Mouse (Mus musculus) lung, postnatal 4 days (tissue): ENCODE data around the gene Galk1.

Experiments used
- DNase-seq, 2 experiments: peaks; one replicate each; pipeline ENCODE4 v3.0.0; 2021

The Galk1 gene

GRCm38 (mm10) chr11:116012262-116012947, at the start of gene Galk1:
Galk1 (minus strand) TSS chr11:116012719.
- peak; percentile 93 to 97 for DNase-seq

GRCm38 (mm10) chr11:116061641-116062415, 49.3 kb upstream of the Galk1 start:
- DNase-seq: no peak

DNA sequence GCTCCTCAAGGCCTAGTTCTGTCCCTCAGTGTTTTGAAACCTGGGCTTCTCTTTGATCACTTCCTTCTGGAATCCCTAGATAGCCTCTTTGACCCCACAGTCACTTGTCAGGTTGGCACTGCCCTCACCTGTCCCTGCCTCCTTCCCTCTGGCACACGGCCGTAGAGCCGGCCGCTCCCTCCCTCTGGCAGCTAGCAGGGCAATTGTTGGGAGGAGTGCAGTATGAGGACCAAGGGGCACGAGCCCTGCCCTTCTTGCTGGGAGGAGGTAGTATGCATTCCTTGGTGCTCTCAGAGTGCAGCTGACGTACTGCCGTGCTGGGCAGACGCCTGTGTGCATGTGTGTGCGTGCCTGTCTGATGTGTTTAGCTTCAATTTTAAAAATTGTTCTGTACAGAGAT, 48.1 kb upstream of the Galk1 start:
- DNase-seq: peak; percentile 72 to 89

DNA sequence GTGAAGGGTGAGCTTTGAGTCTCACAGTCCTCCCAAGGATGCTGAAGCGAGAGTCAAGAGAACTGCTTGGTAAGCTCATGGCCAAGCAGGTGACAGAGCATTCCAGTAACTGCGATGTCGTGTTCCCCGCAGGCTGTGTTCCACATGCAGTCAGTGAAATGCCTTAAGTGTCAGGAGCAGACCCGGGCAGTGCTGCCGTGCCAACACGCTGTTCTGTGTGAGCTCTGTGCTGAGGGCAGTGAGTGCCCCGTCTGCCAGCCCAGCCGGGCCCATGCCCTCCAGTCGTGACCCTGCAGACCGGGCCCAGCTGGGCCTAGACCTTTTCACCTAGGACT, 47.1 kb upstream of the Galk1 start:
- DNase-seq: no peak

DNA sequence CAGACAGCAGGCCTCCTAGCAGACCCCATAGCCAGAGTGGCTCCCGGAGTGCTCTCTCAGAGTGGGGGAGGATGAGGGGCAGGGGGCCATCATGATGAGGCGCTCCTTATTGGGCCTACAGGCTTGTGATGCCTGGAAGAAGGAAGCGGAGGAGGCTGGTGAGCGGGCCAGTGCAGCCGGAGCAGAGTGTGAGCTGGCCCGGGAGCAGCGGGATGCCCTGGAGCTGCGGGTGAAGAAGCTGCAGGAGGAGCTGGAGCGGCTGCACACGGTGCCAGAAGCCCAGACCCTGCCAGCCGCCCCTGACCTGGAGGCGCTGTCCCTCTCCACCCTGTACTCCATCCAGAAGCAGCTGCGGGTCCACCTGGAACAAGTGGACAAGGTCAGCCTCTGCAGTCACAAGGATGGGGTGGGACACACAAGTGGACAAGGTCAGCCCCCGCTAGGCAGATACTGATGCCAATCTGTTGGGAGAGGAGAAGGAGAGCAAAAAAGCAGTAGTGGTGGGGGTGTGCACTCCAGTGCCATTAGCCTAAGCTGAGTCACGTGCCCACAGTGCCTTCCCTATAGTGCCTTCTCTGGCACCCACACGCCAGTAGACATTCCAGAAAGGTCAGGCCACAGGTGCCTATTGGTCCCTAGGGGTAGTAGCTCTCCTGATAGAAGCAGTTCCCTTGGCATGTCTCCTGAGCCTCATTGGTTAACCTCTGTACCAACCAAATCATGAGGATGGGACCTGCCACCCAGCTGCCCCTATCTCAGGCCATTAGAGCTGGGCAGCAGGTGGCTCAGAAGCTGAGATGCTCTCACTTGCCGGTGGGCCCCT, 46.6 kb upstream of the Galk1 start:
- no peak for DNase-seq

- no peak for DNase-seq
These were observed 45.6 kb upstream of the Galk1 start for GRCm38 (mm10) chr11:116058022-116058614.

DNA sequence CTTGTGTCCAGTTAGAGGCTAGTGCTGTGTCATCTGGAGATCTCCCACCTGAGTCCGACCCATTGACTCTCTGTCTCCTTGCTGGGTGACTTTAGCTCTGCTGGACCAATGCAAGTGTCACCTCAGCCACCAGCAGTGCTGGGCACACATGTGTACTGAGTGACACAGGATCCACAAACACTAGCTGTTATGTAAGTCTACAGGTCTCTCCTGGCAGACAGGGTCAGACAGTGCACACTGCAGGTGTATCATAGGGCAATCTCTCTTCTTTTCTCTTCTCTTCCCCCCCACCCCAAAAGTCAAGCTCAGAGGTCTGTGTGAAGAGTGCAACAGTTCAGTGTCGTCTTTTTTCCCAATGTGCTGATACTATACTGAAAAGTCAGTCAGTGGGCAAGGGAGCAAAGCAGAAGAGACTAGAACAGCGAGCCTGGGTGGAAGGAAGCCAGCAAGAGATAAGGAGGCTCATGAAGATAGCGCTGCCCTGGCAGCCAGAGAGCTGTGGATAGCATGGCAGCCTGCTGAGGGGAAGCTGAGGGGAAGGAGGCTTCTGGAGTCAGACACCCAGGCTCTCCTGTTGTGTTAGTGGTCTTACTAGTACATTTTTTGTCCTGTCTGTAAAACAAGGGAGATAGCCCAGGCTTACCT, 44.8 kb upstream of the Galk1 start:
- DNase-seq: no peak

- DNase-seq: no peak
These were observed 43.4 kb upstream of the Galk1 start for GRCm38 (mm10) chr11:116055873-116056272.

- peak; percentile 72 to 86 for DNase-seq
These were observed 41.2 kb upstream of the Galk1 start for GRCm38 (mm10) chr11:116053510-116054229.

GRCm38 (mm10) chr11:116050196-116050595, 37.7 kb upstream of the Galk1 start:
- peak; percentile 53 to 67 for DNase-seq

- DNase-seq: peak in 1 of 2 experiments; percentile 58
These were observed 37.1 kb upstream of the Galk1 start for GRCm38 (mm10) chr11:116049610-116050009.

- no peak for DNase-seq
These were observed 32.7 kb upstream of the Galk1 start for GRCm38 (mm10) chr11:116045173-116045572.

DNA sequence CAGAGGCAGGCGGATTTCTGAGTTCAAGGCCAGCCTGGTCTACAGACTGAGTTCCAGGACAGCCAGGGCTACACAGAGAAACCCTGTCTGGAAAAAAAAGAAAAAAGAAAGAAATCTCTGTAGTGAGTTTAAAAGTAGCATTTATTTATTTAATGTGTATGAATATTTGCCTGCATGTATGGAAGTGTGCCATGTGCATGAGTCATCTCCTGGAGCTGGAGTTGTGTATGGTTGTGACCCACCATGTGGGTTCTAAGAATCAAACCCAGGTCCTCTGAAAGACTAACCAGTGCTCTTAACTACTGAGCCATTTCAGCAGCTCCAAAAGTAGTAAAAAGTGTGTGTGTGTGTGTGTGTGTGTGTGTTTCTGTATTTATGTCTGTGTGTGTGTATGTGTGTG, 30.8 kb upstream of the Galk1 start:
- DNase-seq: no peak

DNA sequence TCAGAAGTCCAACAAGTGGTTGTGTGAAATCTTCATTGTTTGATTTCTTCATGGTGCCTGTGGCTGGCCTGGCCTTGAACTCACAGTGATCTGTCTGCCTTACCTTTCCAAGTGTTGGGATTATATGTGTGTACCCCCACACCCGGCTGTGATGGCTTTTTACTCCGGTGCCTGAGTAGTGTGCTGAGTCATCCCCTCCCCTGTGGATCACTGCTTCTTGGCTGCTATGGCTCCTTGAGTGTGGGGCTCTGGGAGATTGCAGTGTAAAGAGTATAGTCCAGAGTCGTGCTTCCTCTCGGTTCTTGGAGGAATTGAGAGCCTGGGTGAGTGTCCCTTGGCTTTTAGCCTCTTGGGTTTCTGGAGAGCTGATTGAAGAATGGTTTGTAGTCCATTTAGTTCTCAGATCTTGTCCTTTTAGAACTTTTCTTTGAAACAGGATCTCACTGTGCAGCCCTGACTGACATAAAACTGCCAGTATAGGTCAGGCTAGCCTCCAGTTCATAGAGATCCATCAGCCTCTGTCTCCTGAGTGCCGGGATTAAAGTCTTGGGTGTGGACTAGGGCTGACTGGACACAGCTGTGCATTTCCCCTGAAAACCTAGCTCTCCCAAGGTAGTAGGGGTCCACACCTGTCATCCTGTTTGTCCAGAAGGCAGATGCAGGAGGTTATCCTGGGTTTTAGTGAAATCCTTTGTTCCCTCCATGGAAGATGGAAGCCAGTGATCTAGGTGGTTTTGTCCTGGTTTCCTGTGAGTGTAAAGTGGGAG, 30.0 kb upstream of the Galk1 start:
- no peak for DNase-seq

DNA sequence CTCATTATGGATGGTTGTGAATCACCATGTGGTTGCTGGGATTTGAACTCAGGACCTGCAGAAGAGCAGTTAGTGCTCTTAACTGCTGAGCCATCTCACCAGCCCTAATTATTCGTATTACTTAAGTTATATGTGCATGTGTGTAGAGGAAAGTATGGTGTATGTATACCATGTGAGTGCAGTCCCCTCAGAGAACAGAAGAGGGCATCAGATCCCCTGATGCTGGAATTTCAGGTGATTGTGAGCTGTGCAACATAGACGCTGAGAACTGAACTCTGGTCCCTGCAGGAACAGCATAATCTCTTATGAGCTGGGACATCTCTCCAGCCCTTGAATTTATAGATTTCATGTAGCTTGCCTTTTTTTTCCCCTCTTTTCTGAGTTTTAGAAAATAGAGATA, 29.3 kb upstream of the Galk1 start:
- no peak for DNase-seq

GRCm38 (mm10) chr11:116040593-116040992, 28.1 kb upstream of the Galk1 start:
- DNase-seq: no peak

DNA sequence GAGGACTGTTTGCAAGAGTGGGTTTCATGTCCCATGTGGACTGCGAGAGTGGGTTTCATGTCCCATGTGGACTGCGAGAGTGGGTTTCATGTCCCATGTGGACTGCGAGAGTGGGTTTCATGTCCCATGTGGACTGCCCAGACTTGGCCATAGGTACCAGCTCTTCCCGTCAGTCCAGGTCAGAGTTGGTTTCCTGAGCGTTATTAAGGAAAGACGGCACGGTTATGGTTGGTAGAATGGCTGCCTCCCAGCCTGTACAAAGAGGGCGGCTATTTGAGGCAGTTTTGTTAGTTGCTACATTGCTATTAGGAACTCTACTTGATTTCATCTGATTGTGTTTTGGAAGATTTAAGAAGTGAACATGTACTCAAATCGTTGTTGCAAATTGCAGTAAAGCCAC, 25.3 kb upstream of the Galk1 start:
- no peak for DNase-seq

DNA sequence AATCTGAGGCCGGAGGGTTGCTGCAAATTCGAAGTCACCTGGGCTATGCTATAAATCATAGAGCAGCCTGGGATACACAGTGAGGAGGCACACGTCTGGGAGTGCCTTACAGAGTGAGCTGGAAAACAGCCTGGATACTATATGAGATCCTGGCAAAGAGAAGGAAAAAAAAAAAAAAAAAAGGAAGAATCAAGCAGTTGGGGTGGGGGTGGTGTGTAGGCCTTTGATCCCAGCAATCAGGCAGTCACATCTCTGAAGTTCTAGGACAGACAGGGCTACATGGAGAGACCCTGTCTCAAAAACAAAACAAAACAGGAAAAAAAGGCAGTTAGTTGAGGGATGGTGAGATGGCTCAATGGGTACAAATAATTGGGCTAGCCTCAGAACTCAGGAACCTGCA, 24.2 kb upstream of the Galk1 start:
- no peak for DNase-seq

GRCm38 (mm10) chr11:116034584-116034983, 22.1 kb upstream of the Galk1 start:
- no peak for DNase-seq

DNA sequence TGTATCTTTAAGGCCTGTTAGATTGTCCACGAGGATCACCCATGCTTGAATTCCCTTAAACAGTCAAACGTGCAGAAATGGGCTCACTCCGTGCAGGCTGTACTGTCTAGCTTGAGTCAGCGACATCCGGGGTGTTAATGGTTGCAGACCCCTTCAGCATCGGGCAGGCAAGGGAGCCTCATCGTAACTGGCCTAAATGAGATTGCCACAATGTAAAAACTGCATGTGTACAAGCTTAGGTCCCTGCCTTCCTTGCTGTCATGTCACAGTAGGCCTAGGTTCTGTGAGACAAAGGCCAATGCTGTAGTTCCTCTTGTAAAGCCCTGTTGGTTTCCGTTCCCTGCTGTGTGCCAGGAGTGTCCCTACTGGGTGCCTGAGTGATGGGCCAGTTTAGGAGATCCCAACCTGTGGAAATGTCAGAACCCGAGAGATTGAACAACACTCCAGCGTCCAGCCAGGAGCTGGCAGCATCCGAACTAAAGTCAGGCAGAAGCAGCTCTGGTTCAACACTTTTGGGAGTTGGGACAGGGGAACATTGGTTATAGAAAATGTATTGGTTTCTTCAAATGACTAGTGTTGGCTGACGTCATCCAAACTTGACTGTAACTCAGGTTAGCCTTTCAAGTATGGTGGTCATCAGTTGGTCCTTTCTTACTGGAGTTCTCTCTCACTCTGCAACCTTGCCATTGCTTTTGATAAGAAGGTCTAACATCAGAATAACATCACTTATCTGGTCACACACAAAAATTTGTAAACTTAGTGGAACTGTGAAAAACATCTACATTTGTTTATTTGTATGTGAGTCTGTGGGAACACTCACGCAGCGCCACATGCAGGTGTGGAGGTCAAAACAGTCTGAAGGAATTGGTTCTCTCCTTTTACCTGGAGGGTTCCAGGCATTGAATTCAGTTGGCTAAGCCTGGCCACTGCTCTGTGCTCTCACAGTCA, 18.7 kb upstream of the Galk1 start:
- peak in 1 of 2 experiments; percentile 54 for DNase-seq
